Mouse (Mus musculus): ENCODE measurements around the gene Tnpo2.
A peak's percentile ranks its signal among the peaks of the same experiment; 100 is the strongest.

DNA sequence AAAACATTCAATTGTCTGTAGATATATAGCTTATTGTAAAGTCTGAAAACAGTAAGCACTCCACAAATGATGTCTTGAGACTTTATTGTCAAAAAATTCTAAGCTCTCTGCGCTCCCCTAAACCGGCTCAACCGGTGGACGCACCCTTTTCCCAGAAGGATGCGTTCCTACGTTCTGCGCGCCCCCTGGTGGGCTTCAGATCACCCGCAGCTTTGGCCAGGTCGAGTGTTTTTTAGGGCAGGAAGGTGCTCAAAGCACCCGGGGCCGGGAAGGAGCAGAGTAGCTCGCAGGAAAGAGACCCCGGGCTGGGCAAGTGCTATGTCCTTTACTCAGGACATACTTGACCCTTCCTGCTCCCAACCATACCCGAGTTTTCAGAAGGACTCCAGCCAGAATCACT lies 46.9 kb upstream of the Tnpo2 start:
- TF ChIP-seq POLR2AphosphoS2 (IDR thresholded peaks at IDR 0.05; ENCODE audit: low read length) (no peak), POLR2A (IDR thresholded peaks at IDR 0.05; ENCODE audit: control insufficient read depth in 1 of 2, insufficient read depth in 1 of 2, low read depth in 1 of 2, low read length in 2 of 2, poor library complexity in 1 of 2) (no peak), CTCF (IDR thresholded peaks at IDR 0.05 in 2 of 3, conservative IDR thresholded peaks at IDR 0.05 in 1 of 3; ENCODE audit: control insufficient read depth in 1 of 3, insufficient read depth in 1 of 3, low read depth in 2 of 3, low read length in 3 of 3, poor library complexity in 1 of 3, severe bottlenecking in 1 of 3) (peak; percentile 60 to 99 (median 97); a peak in 5 of 6 replicates), MAZ (IDR thresholded peaks at IDR 0.05; ENCODE audit: low read depth, low read length) (no peak; the same call in 1 of the 2 replicates), SIN3A (IDR thresholded peaks at IDR 0.05; ENCODE audit: low read length) (peak; percentile 52; the same call in 1 of the 2 replicates)
